Mouse (Mus musculus): ENCODE data around the gene Ern2. TPM values are rescaled to one million over a fixed set of nuclear protein-coding genes. Genes with fewer than 3 reads are reported as not detected.

Ern2 gene
- polyA plus RNA-seq, 1 experiment = 0.72 TPM

GRCm38 (mm10) chr7:122135070-122135469 is 50.9 kb downstream of the Ern2 start:
- H3K4me3 ChIP-seq (replicated peaks; ENCODE audit: extremely low read depth, low read depth, low read length) = no peak overlapping the region
- no peak for DNase-seq
- TF ChIP-seq CTCF (IDR thresholded peaks at IDR 0.05; ENCODE audit: insufficient read depth, low read length) (no peak), POLR2A (IDR thresholded peaks at IDR 0.05; ENCODE audit: borderline replicate concordance, extremely low read depth, low read depth, low read length) (no peak)
- H3K4me1 ChIP-seq (ENCODE audit: control insufficient read depth, insufficient read depth, low read length) = no peaks in the 10 kb centered on the region; the same call in 1 of the 2 replicates
- WGBS = 73% methylated on average over 10 of the region's 10 CpGs

DNA sequence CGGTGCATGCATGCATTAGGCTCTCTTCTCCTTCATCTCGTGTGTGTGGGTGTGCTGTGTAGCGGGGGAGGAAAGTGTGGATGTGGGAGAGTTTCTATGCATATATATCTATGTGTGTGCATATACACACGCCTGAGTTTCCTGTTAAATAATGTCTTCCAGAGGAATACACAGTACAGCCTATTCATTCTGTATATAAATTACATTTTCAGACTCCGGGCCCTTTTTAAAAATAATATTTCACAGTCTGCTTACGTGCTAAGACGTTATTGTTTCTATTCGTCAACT is 52.7 kb downstream of the Ern2 start:
- TF ChIP-seq POLR2A (IDR thresholded peaks at IDR 0.05; ENCODE audit: borderline replicate concordance, extremely low read depth, low read depth, low read length) = no peak
- TF ChIP-seq CTCF (IDR thresholded peaks at IDR 0.05; ENCODE audit: insufficient read depth, low read length) = no peak
- Histone ChIP-seq H3K4me3 (replicated peaks; ENCODE audit: extremely low read depth, low read depth, low read length) (peak overlapping the region; percentile 68), H3K4me1 (ENCODE audit: control insufficient read depth, insufficient read depth, low read length) (no peaks in the 10 kb centered on the region; the same call in 1 of the 2 replicates)
- DNase-seq = no peak
- WGBS = 13% methylated on average over 8 of the region's 8 CpGs

DNA sequence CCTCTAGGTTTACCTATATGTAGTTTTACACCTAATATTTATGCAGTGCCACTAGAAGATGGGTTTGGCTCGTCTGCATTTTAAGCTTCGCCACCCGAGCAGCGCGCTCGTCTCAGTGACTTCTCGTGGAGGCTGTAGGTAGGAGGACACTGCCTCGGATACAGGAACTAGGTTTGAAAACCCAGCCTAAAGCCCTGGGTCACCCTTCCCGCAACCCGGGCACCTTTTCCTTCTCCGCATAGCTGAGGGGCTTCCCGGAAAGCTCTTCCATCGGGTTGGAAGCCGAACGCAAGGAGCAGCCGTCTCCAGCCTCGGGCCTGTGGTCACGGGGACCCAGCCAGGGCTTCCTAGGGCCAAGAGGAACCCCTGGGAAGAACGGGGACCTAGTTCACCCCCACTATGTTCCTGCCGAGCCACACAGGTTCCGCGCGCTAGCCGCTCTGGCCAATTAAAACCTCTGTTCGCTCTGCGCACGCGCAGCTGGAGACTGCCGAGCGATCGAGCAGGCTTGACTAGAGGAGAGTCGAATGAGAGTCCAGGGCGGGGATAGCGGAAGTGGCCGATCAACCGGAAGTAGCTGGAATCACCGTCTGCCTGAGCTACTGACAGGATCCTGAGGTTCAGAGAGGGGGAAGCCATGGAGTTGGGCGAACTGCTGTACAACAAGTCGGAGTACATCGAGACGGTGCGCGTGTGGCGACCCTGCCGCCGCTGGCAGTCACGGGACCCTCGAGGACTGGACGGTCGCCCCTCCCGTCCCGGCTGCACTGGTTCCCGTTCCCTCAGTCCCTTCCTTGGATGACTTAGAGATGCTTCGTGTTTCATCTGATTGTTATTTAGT is 53.3 kb downstream of the Ern2 start, which contains the start of the genes Palb2 and Dctn5:
TSS of gene Palb2 (minus strand) at position 489 of the 841 bp plus-strand sequence.
TSS of gene Dctn5 (plus strand) at position 545 of the 841 bp plus-strand sequence.
- peak; percentile 75; the same call in 1 of the 2 replicates for TF ChIP-seq POLR2A (IDR thresholded peaks at IDR 0.05; ENCODE audit: borderline replicate concordance, extremely low read depth, low read depth, low read length)
- TF ChIP-seq CTCF (IDR thresholded peaks at IDR 0.05; ENCODE audit: insufficient read depth, low read length) = no peak
- Histone ChIP-seq H3K4me3 (replicated peaks; ENCODE audit: extremely low read depth, low read depth, low read length) (peak within 1 kb of the TSS; percentile 78), H3K4me1 (ENCODE audit: control insufficient read depth, insufficient read depth, low read length) (no peaks in the 10 kb centered on the region; the same call in 1 of the 2 replicates)
- WGBS = under 1% methylated on average over 54 of the region's 54 CpGs
- DNase-seq = peak; percentile 98

DNA sequence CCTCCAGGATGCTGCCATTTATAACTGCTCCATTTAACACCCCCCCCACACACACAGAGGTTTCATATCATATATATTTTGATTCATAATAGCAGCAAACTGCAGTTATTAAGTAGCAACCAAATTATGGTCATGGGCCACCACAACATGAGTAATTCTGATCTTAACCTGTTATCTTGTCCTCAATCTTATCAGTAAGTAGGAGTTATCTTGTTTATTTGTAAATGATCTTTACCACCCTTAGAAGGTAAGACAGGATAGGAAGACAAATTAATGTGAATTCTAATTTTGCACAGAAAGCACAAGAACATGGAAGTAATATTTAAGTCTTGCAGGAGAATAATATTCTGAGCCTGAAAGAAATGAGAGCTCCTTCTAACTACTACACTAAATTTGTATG is 54.2 kb downstream of the Ern2 start:
- Histone ChIP-seq H3K4me3 (replicated peaks; ENCODE audit: extremely low read depth, low read depth, low read length) (no peak overlapping the region), H3K4me1 (ENCODE audit: control insufficient read depth, insufficient read depth, low read length) (no peaks in the 10 kb centered on the region; the same call in 1 of the 2 replicates)
- TF ChIP-seq CTCF (IDR thresholded peaks at IDR 0.05; ENCODE audit: insufficient read depth, low read length) (no peak), POLR2A (IDR thresholded peaks at IDR 0.05; ENCODE audit: borderline replicate concordance, extremely low read depth, low read depth, low read length) (no peak)
- no peak for DNase-seq

DNA sequence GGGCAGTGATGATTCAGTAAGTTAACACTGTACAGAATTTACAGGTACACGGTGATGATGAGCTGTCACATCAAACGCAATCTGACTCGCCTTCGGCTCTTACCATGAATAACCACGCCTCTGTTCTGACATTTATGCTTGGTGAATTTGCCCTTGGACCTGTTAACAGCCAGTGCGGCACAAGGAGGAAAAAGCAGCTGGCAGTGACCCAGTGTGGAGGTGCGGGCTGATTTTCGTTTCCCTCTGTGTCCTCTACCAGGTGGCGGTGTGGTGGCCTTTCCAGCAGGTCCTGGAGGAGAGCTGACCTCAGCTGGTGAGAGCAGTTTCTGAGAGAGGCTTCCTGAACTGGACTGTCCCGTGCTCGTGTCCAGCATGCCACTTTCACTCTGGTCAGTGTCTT is 59.1 kb downstream of the Ern2 start:
- DNase-seq = no peak
- H3K4me3 ChIP-seq (replicated peaks; ENCODE audit: extremely low read depth, low read depth, low read length) = no peak overlapping the region
- TF ChIP-seq POLR2A (IDR thresholded peaks at IDR 0.05; ENCODE audit: borderline replicate concordance, extremely low read depth, low read depth, low read length) (no peak), CTCF (IDR thresholded peaks at IDR 0.05; ENCODE audit: insufficient read depth, low read length) (no peak)
- H3K4me1 ChIP-seq (ENCODE audit: control insufficient read depth, insufficient read depth, low read length) = no peaks in the 10 kb centered on the region
- WGBS = 94% methylated on average over 11 of the region's 11 CpGs

DNA sequence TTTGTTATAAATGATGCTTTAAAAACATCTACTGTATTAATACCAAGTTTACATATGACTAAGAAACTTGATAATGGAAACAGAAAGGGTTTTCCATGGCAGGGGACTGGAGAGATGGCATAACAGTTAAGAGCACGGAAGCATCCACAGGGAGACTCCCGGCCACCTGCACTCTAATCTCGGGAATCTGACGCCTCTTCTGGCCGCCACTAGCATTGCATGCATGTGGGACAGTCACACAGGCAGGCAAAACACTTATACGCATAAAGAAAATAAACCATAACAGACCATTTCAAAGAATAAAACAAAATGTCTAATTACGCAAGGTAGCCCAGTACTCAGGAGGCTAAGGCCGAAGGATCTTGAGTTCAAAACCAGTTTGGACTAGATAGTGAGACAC is 60.4 kb downstream of the Ern2 start:
- no peak for DNase-seq
- Histone ChIP-seq H3K4me3 (replicated peaks; ENCODE audit: extremely low read depth, low read depth, low read length) (no peak overlapping the region), H3K4me1 (ENCODE audit: control insufficient read depth, insufficient read depth, low read length) (no peaks in the 10 kb centered on the region)
- TF ChIP-seq CTCF (IDR thresholded peaks at IDR 0.05; ENCODE audit: insufficient read depth, low read length) = no peak
- no peak for TF ChIP-seq POLR2A (IDR thresholded peaks at IDR 0.05; ENCODE audit: borderline replicate concordance, extremely low read depth, low read depth, low read length)
- 75% methylated on average over 8 of the region's 8 CpGs for WGBS

DNA sequence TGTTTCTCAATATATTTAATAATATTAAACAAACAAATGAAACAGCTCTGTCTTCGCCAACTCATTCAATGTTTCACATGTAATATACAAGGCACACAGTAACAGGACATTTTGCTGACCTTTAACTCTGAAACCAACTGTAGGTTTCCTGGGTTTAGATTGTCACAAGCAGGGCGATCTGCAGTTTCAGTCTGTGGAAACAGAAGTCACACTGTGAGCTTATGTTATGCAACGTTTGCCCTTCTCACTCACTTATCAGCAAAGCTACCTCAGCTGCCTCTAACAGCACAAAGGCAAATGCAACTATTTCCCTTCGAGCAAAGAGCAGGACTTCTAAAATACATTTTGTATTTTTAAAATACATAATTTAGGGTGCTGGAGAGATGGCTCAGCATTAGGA is 62.5 kb downstream of the Ern2 start:
- 78% methylated on average over 4 of the region's 4 CpGs for WGBS
- DNase-seq = no peak
- TF ChIP-seq POLR2A (IDR thresholded peaks at IDR 0.05; ENCODE audit: borderline replicate concordance, extremely low read depth, low read depth, low read length) (no peak), CTCF (IDR thresholded peaks at IDR 0.05; ENCODE audit: insufficient read depth, low read length) (no peak)
- Histone ChIP-seq H3K4me3 (replicated peaks; ENCODE audit: extremely low read depth, low read depth, low read length) (no peak overlapping the region), H3K4me1 (ENCODE audit: control insufficient read depth, insufficient read depth, low read length) (no peaks in the 10 kb centered on the region)

Other genes starting within 250 kb of the Ern2 start
- 25.6 and 29.7 TPM in 2 replicates for gene Cog7, start 204.5 kb downstream of the Ern2 start, polyA plus RNA-seq (2012; rRNA removed)
- 26.2 and 35.3 TPM in 2 replicates for gene Gga2, start 165.0 kb downstream of the Ern2 start, polyA plus RNA-seq (2012; rRNA removed)
- 17.5 and 21.1 TPM in 2 replicates for gene Ubfd1, start 119.0 kb downstream of the Ern2 start, polyA plus RNA-seq (2012; rRNA removed)
- gene Ears2, start 118.9 kb downstream of the Ern2 start, polyA plus RNA-seq (2012; rRNA removed) = 5.1 and 6.0 TPM in 2 replicates
- 150 and 268 TPM in 2 replicates for gene Ndufab1, start 84.3 kb downstream of the Ern2 start, polyA plus RNA-seq (2012; rRNA removed)
- 0.67 and 0.85 TPM in 2 replicates for gene Palb2, start 53.2 kb downstream of the Ern2 start, polyA plus RNA-seq (2012; rRNA removed)
- 52.0 and 59.1 TPM in 2 replicates for gene Dctn5, start 53.2 kb downstream of the Ern2 start, polyA plus RNA-seq (2012; rRNA removed)
- gene Plk1, start 26.8 kb downstream of the Ern2 start, polyA plus RNA-seq (2012; rRNA removed) = 2.3 and 3.1 TPM in 2 replicates
- 3.3 and 3.6 TPM in 2 replicates for gene Chp2, start 33.3 kb upstream of the Ern2 start, polyA plus RNA-seq (2012; rRNA removed)
- 7.8 and 10.9 TPM in 2 replicates for gene Prkcb, start 102.5 kb upstream of the Ern2 start, polyA plus RNA-seq (2012; rRNA removed)

All from lung, adult 2 months (tissue).